Mouse (Mus musculus) limb, embryonic 15.5 days (tissue): ENCODE data around the gene Ell. TPM values are rescaled to one million over a fixed set of nuclear protein-coding genes. Genes with fewer than 3 reads are reported as not detected.
"Not testable (repeated sequence)": the region's sequence is repeated elsewhere in the genome, so short reads cannot be mapped to it uniquely, and the experiment has no call there.

Experiments used
- ATAC-seq: fragments of 200-750 bp; cut with Nextera tagmentation; 2 replicates; pipeline ENCODE4 v1.8.0; 2017; ENCODE audit warnings: low read depth, moderate TSS enrichment; ENCODE audit not compliant: insufficient number of reproducible peaks, low FRiP score, low TSS enrichment
- H3K27ac ChIP-seq: fragments of 300-500 bp; sonication (generic); 2 replicates; pipeline ENCODE4 v1.5.1; 2015; ENCODE audit warnings: moderate library complexity, mild to moderate bottlenecking, inconsistent platforms
- H3K27me3 ChIP-seq: fragments of 300-500 bp; sonication (generic); 2 replicates; pipeline ENCODE4 v1.6.1; 2015; ENCODE audit warnings: inconsistent platforms
- H3K36me3 ChIP-seq: fragments of 300-500 bp; sonication (generic); 2 replicates; pipeline ENCODE4 v1.6.1; 2015; ENCODE audit warnings: inconsistent platforms
- H3K4me1 ChIP-seq: fragments of 300-500 bp; sonication (generic); 2 replicates; pipeline ENCODE4 v1.6.1; 2015; ENCODE audit warnings: inconsistent platforms
- H3K4me2 ChIP-seq: fragments of 300-500 bp; sonication (generic); 2 replicates; pipeline ENCODE4 v1.6.1; 2015; ENCODE audit warnings: mild to moderate bottlenecking, inconsistent platforms
- H3K4me3 ChIP-seq: fragments of 300-500 bp; sonication (generic); 2 replicates; pipeline ENCODE4 v1.5.1; 2015; ENCODE audit warnings: mild to moderate bottlenecking, inconsistent platforms
- H3K9ac ChIP-seq: fragments of 300-500 bp; sonication (generic); 2 replicates; pipeline ENCODE4 v1.6.1; 2015; ENCODE audit warnings: inconsistent platforms
- H3K9me3 ChIP-seq: fragments of 300-500 bp; sonication (generic); 2 replicates; pipeline ENCODE4 v1.6.1; 2016; ENCODE audit warnings: inconsistent platforms
- WGBS: fragments of 180-500 bp; shearing (Covaris S2); methylation state at CpG from one replicate; pipeline ENCODE4 v1.1.7; 2015; 5-methylcytosine and 5-hydroxymethylcytosine counted together
- polyA plus RNA-seq: library from polyadenylated mRNA; unstranded; fragments of >200 nt; fragmentation: Nextera tagmentation; extraction: Ambion mirVana; gene quantifications from 2 replicates; pipeline ENCODE4 v1.2.1, GENCODE M21; 2015

Gene Ell
- polyA plus RNA-seq, 1 experiment from 2014 or later: 20.4 TPM

GRCm38 (mm10) chr8:70510228-70510915 is 28.9 kb upstream of the Ell start, which contains the start of gene Uba52:
TSS of gene Uba52 (minus strand) at chr8:70510801.
- WGBS: under 1% methylated on average over 73 of the region's 74 CpGs
- Histone ChIP-seq H3K4me1 (peaks cover 42% of the 10 kb centered on the region), H3K9me3 (no peaks in the 10 kb centered on the region), H3K4me2 (peak within 1 kb of the TSS; percentile 65), H3K27me3 (no peaks in the 10 kb centered on the region), H3K4me3 (peak within 1 kb of the TSS; percentile 99), H3K9ac (peak within 1 kb of the TSS; percentile 99), H3K27ac (peak within 1 kb of the TSS; percentile 98), H3K36me3 (peaks cover 42% of the 10 kb centered on the region)
- ATAC-seq: peak; percentile 83

- H3K9ac ChIP-seq, H3K27ac ChIP-seq, H3K27me3 ChIP-seq, H3K9me3 ChIP-seq, ATAC-seq: not testable (repeated sequence)
- Histone ChIP-seq H3K4me1 (peaks cover 34% of the 10 kb centered on the region), H3K4me2 (peak overlapping the region; percentile 65), H3K36me3 (peaks cover 43% of the 10 kb centered on the region), H3K4me3 (peak overlapping the region; percentile 99)
- WGBS: 87% methylated on average over 6 of the region's 6 CpGs
Observed at GRCm38 (mm10) chr8:70511174-70511573, 28.1 kb upstream of the Ell start.

- Histone ChIP-seq H3K36me3 (peaks cover 49% of the 10 kb centered on the region), H3K9ac (no peak overlapping the region), H3K4me3 (no peak overlapping the region), H3K9me3 (no peaks in the 10 kb centered on the region), H3K27me3 (no peaks in the 10 kb centered on the region), H3K4me2 (no peak overlapping the region), H3K27ac (no peak overlapping the region), H3K4me1 (peaks cover 33% of the 10 kb centered on the region)
- 95% methylated on average over 2 of the region's 2 CpGs for WGBS
- ATAC-seq: no peak
Observed at GRCm38 (mm10) chr8:70511770-70512169, 27.5 kb upstream of the Ell start.

- Histone ChIP-seq H3K4me3 (no peak overlapping the region), H3K4me1 (peaks cover 30% of the 10 kb centered on the region), H3K4me2 (no peak overlapping the region), H3K9me3 (no peaks in the 10 kb centered on the region), H3K27me3 (no peaks in the 10 kb centered on the region), H3K9ac (no peak overlapping the region), H3K27ac (no peak overlapping the region), H3K36me3 (peaks cover 44% of the 10 kb centered on the region)
- 91% methylated on average over 11 of the region's 11 CpGs for WGBS
- ATAC-seq: no peak
Observed at GRCm38 (mm10) chr8:70512253-70512903, 26.9 kb upstream of the Ell start.

GRCm38 (mm10) chr8:70513441-70513840 is 25.8 kb upstream of the Ell start:
- Histone ChIP-seq H3K36me3 (peaks cover 45% of the 10 kb centered on the region), H3K4me1 (peaks cover 29% of the 10 kb centered on the region), H3K4me2 (no peak overlapping the region), H3K27ac (no peak overlapping the region; the same call in 1 of the 2 replicates), H3K9me3 (no peaks in the 10 kb centered on the region), H3K4me3 (no peak overlapping the region), H3K9ac (no peak overlapping the region), H3K27me3 (no peaks in the 10 kb centered on the region)
- 44% methylated on average over 2 of the region's 2 CpGs for WGBS
- no peak for ATAC-seq

GRCm38 (mm10) chr8:70517940-70518643 is 21.2 kb upstream of the Ell start:
- peaks cover 48% of the 10 kb centered on the region for H3K36me3 ChIP-seq
- H3K9me3 ChIP-seq: no peaks in the 10 kb centered on the region
- H3K4me3 ChIP-seq: no peak overlapping the region
- WGBS: 67% methylated on average over 10 of the region's 10 CpGs
- peaks cover 16% of the 10 kb centered on the region for H3K4me1 ChIP-seq
- no peak overlapping the region for H3K9ac ChIP-seq
- no peak for ATAC-seq
- H3K27ac ChIP-seq: no peak overlapping the region
- no peak overlapping the region for H3K4me2 ChIP-seq
- H3K27me3 ChIP-seq: no peaks in the 10 kb centered on the region

- no peak overlapping the region for H3K4me3 ChIP-seq
- no peak overlapping the region for H3K9ac ChIP-seq
- H3K4me1 ChIP-seq: peaks cover 13% of the 10 kb centered on the region
- H3K9me3 ChIP-seq: no peaks in the 10 kb centered on the region
- peaks cover 41% of the 10 kb centered on the region for H3K36me3 ChIP-seq
- H3K4me2 ChIP-seq: no peak overlapping the region
- no peaks in the 10 kb centered on the region for H3K27me3 ChIP-seq
- WGBS: 89% methylated on average over 6 of the region's 6 CpGs
- no peak overlapping the region for H3K27ac ChIP-seq
- no peak for ATAC-seq
Observed at GRCm38 (mm10) chr8:70519043-70519442, 20.2 kb upstream of the Ell start.

GRCm38 (mm10) chr8:70519606-70520005 is 19.7 kb upstream of the Ell start:
- Histone ChIP-seq H3K4me1 (peaks cover 13% of the 10 kb centered on the region), H3K27me3 (no peaks in the 10 kb centered on the region), H3K36me3 (peaks cover 36% of the 10 kb centered on the region), H3K9ac (no peak overlapping the region), H3K4me3 (no peak overlapping the region), H3K27ac (no peak overlapping the region), H3K9me3 (no peaks in the 10 kb centered on the region), H3K4me2 (no peak overlapping the region)
- 58% methylated on average over 2 of the region's 2 CpGs for WGBS
- no peak for ATAC-seq

- H3K9ac ChIP-seq: peak overlapping the region; percentile 55
- peak overlapping the region; percentile 64 for H3K4me3 ChIP-seq
- H3K9me3 ChIP-seq: no peaks in the 10 kb centered on the region
- under 1% methylated on average over 51 of the region's 51 CpGs for WGBS
- peaks cover 19% of the 10 kb centered on the region for H3K36me3 ChIP-seq
- H3K27me3 ChIP-seq: no peaks in the 10 kb centered on the region
- H3K27ac ChIP-seq: peak overlapping the region; percentile 85
- peak overlapping the region; percentile 77 for H3K4me2 ChIP-seq
- peak; percentile 77 for ATAC-seq
- H3K4me1 ChIP-seq: peaks cover 23% of the 10 kb centered on the region
Observed at GRCm38 (mm10) chr8:70522592-70523403, 16.5 kb upstream of the Ell start.

GRCm38 (mm10) chr8:70527111-70527511 is 12.1 kb upstream of the Ell start:
- Histone ChIP-seq H3K9me3 (no peaks in the 10 kb centered on the region), H3K4me2 (peak overlapping the region; percentile 66), H3K36me3 (peaks cover 29% of the 10 kb centered on the region), H3K27ac (peak overlapping the region; percentile 90), H3K27me3 (no peaks in the 10 kb centered on the region), H3K4me3 (peak overlapping the region; percentile 83), H3K4me1 (peaks cover 34% of the 10 kb centered on the region), H3K9ac (peak overlapping the region; percentile 45)
- 1% methylated on average over 8 of the region's 8 CpGs for WGBS
- ATAC-seq: no peak

GRCm38 (mm10) chr8:70527512-70528181 is 11.6 kb upstream of the Ell start, which contains the start of the genes Fkbp8 and Kxd1:
TSS of gene Fkbp8 (plus strand) at chr8:70527724.
TSS of gene Kxd1 (minus strand) at chr8:70527956.
- peaks cover 29% of the 10 kb centered on the region for H3K4me1 ChIP-seq
- 1% methylated on average over 50 of the region's 61 CpGs for WGBS
- H3K27me3 ChIP-seq: no peaks in the 10 kb centered on the region
- H3K4me2 ChIP-seq: peak within 1 kb of the TSS; percentile 66
- ATAC-seq: peak; percentile 88
- H3K9me3 ChIP-seq: no peaks in the 10 kb centered on the region
- H3K36me3 ChIP-seq: peaks cover 34% of the 10 kb centered on the region
- peak within 1 kb of the TSS; percentile 83 for H3K4me3 ChIP-seq
- peak within 1 kb of the TSS; percentile 90 for H3K27ac ChIP-seq
- peak within 1 kb of the TSS; percentile 93 for H3K9ac ChIP-seq
